ENCODE assay signal across 13 mouse cellular contexts in genomic region chr5:24986956-24987355, GRCm38 (mm10).
DNase-seq lines count a peak whose midpoint lies in the region; ATAC-seq and TF ChIP-seq lines count a peak whose summit lies in the region.
"Had no signal": no experiment of that assay in that cellular context is flagged by ENCODE, and none has a peak within 500 bp of the region (broad histone marks: within the 10 kb centered on the region; RNA-seq: fewer than 3 reads in every experiment).

No protein-coding gene starts in this region.

- DNase-seq in heart, adult 18-20 months = no peak
- DNase-seq in neural tube, embryonic 10.5 days (ENCODE audit: extremely low spot score, low spot score) = no peak
- DNase-seq in forebrain, postnatal 0 days = no peak
- no peak for DNase-seq in right cerebral cortex, postnatal 4 days
- no peak for DNase-seq in left cerebral cortex, postnatal 14 days (ENCODE audit: low spot score in 2 of 2)
- no peak for DNase-seq in kidney, postnatal 36 days
- DNase-seq: adrenal gland, postnatal 10 days; gastrocnemius, postnatal 36 days; kidney, adult 9 months; thymus, adult 2 months had no signal

- H3K9me3 ChIP-seq in heart, embryonic 11.5 days (replicated peaks; ENCODE audit: control insufficient read depth, low read length) = no peaks in the 10 kb centered on the region
- no peaks in the 10 kb centered on the region for H3K9me3 ChIP-seq in neural tube, embryonic 13.5 days
- H3K9me3 ChIP-seq in forebrain, postnatal 0 days (ENCODE audit: low read length) = no peaks in the 10 kb centered on the region
- H3K9me3 ChIP-seq: limb, embryonic 15.5 days had no signal

- TF ChIP-seq CTCF in forebrain, postnatal 0 days (IDR thresholded peaks at IDR 0.05; ENCODE audit: low read depth) = no peak

- no peaks in the 10 kb centered on the region for H3K36me3 ChIP-seq in heart, embryonic 11.5 days (ENCODE audit: control insufficient read depth, insufficient read depth, low read length)
- no peaks in the 10 kb centered on the region for H3K36me3 ChIP-seq in neural tube, embryonic 13.5 days
- no peaks in the 10 kb centered on the region for H3K36me3 ChIP-seq in forebrain, postnatal 0 days (ENCODE audit: insufficient read depth)
- H3K36me3 ChIP-seq: limb, embryonic 15.5 days had no signal

- peak overlapping the region; percentile 39 for H3K4me3 ChIP-seq in heart, embryonic 11.5 days (ENCODE audit: low read depth, low read length)
- H3K4me3 ChIP-seq in neural tube, embryonic 13.5 days = no peak overlapping the region
- peak overlapping the region; percentile 29 for H3K4me3 ChIP-seq in forebrain, postnatal 0 days (ENCODE audit: low read depth, low read length)
- H3K4me3 ChIP-seq: limb, embryonic 15.5 days had no signal

- H3K9ac ChIP-seq in heart, embryonic 11.5 days (ENCODE audit: low read depth, low read length) = peak overlapping the region; percentile 65
- no peak overlapping the region; the same call in 1 of the 2 replicates for H3K9ac ChIP-seq in neural tube, embryonic 13.5 days
- peak overlapping the region; percentile 50 for H3K9ac ChIP-seq in forebrain, postnatal 0 days
- H3K9ac ChIP-seq: limb, embryonic 15.5 days had no signal

- peak overlapping the region; percentile 88 for H3K27ac ChIP-seq in heart, embryonic 11.5 days (ENCODE audit: low read depth, low read length)
- H3K27ac ChIP-seq in neural tube, embryonic 13.5 days (replicated peaks) = peak overlapping the region; percentile 71; the same call in 1 of the 2 replicates
- H3K27ac ChIP-seq in forebrain, postnatal 0 days (ENCODE audit: low read depth, low read length) = peak overlapping the region; percentile 92
- H3K27ac ChIP-seq: limb, embryonic 15.5 days had no signal

- H3K27me3 ChIP-seq in heart, embryonic 11.5 days (ENCODE audit: control insufficient read depth, insufficient read depth, low read length) = no peaks in the 10 kb centered on the region
- no peaks in the 10 kb centered on the region for H3K27me3 ChIP-seq in neural tube, embryonic 13.5 days
- no peaks in the 10 kb centered on the region for H3K27me3 ChIP-seq in forebrain, postnatal 0 days (ENCODE audit: insufficient read depth, low read length)
- H3K27me3 ChIP-seq: limb, embryonic 15.5 days had no signal

- intact Hi-C loops in left cerebral cortex, postnatal 14 days (cut with DNase I) = loop anchor here (5.0 kb wide), 1 partner anchor 80 kb away; no protein-coding TSS in a partner anchor

- peak overlapping the region; percentile 68 for H3K4me2 ChIP-seq in heart, embryonic 11.5 days
- H3K4me2 ChIP-seq in neural tube, embryonic 13.5 days = peak overlapping the region; percentile 19; the same call in 1 of the 2 replicates
- peak overlapping the region; percentile 52 for H3K4me2 ChIP-seq in forebrain, postnatal 0 days (ENCODE audit: low read depth)
- H3K4me2 ChIP-seq: limb, embryonic 15.5 days had no signal

- H3K4me1 ChIP-seq in heart, embryonic 11.5 days (ENCODE audit: control insufficient read depth, insufficient read depth, low read length) = peaks cover 56% of the 10 kb centered on the region
- H3K4me1 ChIP-seq in neural tube, embryonic 13.5 days (replicated peaks) = peaks cover 19% of the 10 kb centered on the region
- H3K4me1 ChIP-seq in forebrain, postnatal 0 days (ENCODE audit: insufficient read depth) = peaks cover 29% of the 10 kb centered on the region

- ATAC-seq in heart, embryonic 11.5 days (replicated peaks; ENCODE audit: insufficient number of reproducible peaks, low FRiP score, low TSS enrichment) = no peak
- no peak for ATAC-seq in neural tube, embryonic 13.5 days (ENCODE audit: low read depth)
- ATAC-seq in forebrain, postnatal 0 days = no peak

- WGBS in heart, embryonic 11.5 days (ENCODE audit: insufficient replicate concordance) = 34% methylated on average over 2 of the region's 2 CpGs
- 34% methylated on average over 2 of the region's 2 CpGs for WGBS in neural tube, embryonic 13.5 days
- WGBS in forebrain, postnatal 0 days = 5% methylated on average over 2 of the region's 2 CpGs
